Mouse (Mus musculus) gastrocnemius, postnatal 36 days (tissue): ENCODE data around the gene Csf2. TPM values are rescaled to one million over a fixed set of nuclear protein-coding genes. Genes with fewer than 3 reads are reported as not detected.
"Not testable (repeated sequence)": the region's sequence is repeated elsewhere in the genome, so short reads cannot be mapped to it uniquely, and the experiment has no call there.

ENCODE experiments used
- DNase-seq, 2 experiments: peaks; one replicate each; pipeline ENCODE4 v3.0.0; 2022
- intact Hi-C: fragments of 180-260 bp; cut with DNase I; formaldehyde crosslinking; loops from one replicate; pipeline ENCODE4 v1.15.1; 2025
- long read RNA-seq, 2 experiments: library from polyadenylated mRNA; stranded (forward); transcript quantifications; one replicate each; pipeline ENCODE4 v2.0.0; 2021
- total RNA-seq, 2 experiments: library from RNA; stranded (reverse); gene quantifications; 2 replicates each; pipeline ENCODE4 v1.2.3; 2021

Gene Csf2
- not detected for total RNA-seq
- long read RNA-seq, experiment 1, result 0 reads
- long read RNA-seq, experiment 2, result 0 reads

- intact Hi-C loops, result no loop called here
- no peak for DNase-seq
Measured at GRCm38 (mm10) chr11:54248940-54249717, at the start of gene Csf2. TSS of gene Csf2 (minus strand) at chr11:54249667.

- DNase-seq, result no peak
- intact Hi-C loops, result no loop called here
Measured at GRCm38 (mm10) chr11:54298777-54299176, 49.3 kb upstream of the Csf2 start.

GRCm38 (mm10) chr11:54297471-54297870, 48.0 kb upstream of the Csf2 start:
- DNase-seq, intact Hi-C loops: not testable (repeated sequence)

GRCm38 (mm10) chr11:54296734-54297133, 47.3 kb upstream of the Csf2 start:
- intact Hi-C loops, result no loop called here

GRCm38 (mm10) chr11:54295971-54296370, 46.5 kb upstream of the Csf2 start:
- intact Hi-C loops, result no loop called here

More at GRCm38 (mm10) chr11:54296734-54297133, 47.3 kb upstream of the Csf2 start:
- no peak for DNase-seq

GRCm38 (mm10) chr11:54293980-54294807, 44.7 kb upstream of the Csf2 start:
- intact Hi-C loops, result no loop called here
- DNase-seq, result no peak

More at GRCm38 (mm10) chr11:54295971-54296370, 46.5 kb upstream of the Csf2 start:
- no peak for DNase-seq

- DNase-seq, result no peak
- intact Hi-C loops, result no loop called here
Measured at GRCm38 (mm10) chr11:54292163-54292562, 42.7 kb upstream of the Csf2 start.

GRCm38 (mm10) chr11:54287821-54288453, 38.5 kb upstream of the Csf2 start:
- DNase-seq, result no peak
- intact Hi-C loops, result no loop called here

- intact Hi-C loops, result no loop called here
- DNase-seq, result no peak
Measured at GRCm38 (mm10) chr11:54271437-54271949, 22.0 kb upstream of the Csf2 start.

GRCm38 (mm10) chr11:54269191-54269896, 19.9 kb upstream of the Csf2 start:
- DNase-seq, result no peak
- intact Hi-C loops, result loop anchor here (5.0 kb wide), 1 partner anchor 143 kb away; no protein-coding TSS in a partner anchor

GRCm38 (mm10) chr11:54267177-54267576, 17.7 kb upstream of the Csf2 start, which contains the start of gene Il3:
TSS of gene Il3 (minus strand) at chr11:54267277.
- DNase-seq, result no peak
- intact Hi-C loops, result loop anchor here (5.0 kb wide), 1 partner anchor 145 kb away; no protein-coding TSS in a partner anchor

- intact Hi-C loops, result loop anchor here (5.0 kb wide), 1 partner anchor 93 kb away; no protein-coding TSS in a partner anchor
- peak in 1 of 2 experiments; percentile 35 for DNase-seq
Measured at GRCm38 (mm10) chr11:54264542-54264941, 15.1 kb upstream of the Csf2 start.

GRCm38 (mm10) chr11:54263405-54264031, 14.1 kb upstream of the Csf2 start:
- intact Hi-C loops, result loop anchor here (5.0 kb wide), 1 partner anchor 94 kb away; no protein-coding TSS in a partner anchor
- DNase-seq, result no peak

GRCm38 (mm10) chr11:54256624-54257376, 7.3 kb upstream of the Csf2 start:
- intact Hi-C loops, result loop anchor here (1.0 to 10.0 kb wide), 3 partner anchors 164 to 322 kb away; no protein-coding TSS in a partner anchor
- peak; percentile 60 to 66 for DNase-seq

GRCm38 (mm10) chr11:54254114-54254513, 4.6 kb upstream of the Csf2 start:
- no peak for DNase-seq
- intact Hi-C loops, result loop anchor here (10.0 kb wide), 1 partner anchor 319 kb away; no protein-coding TSS in a partner anchor

GRCm38 (mm10) chr11:54250575-54250974, 1.1 kb upstream of the Csf2 start:
- intact Hi-C loops, result loop anchor here (10.0 kb wide), 1 partner anchor 316 kb away; no protein-coding TSS in a partner anchor
- no peak for DNase-seq

- intact Hi-C loops, result loop anchor here (10.0 kb wide), 1 partner anchor 315 kb away; no protein-coding TSS in a partner anchor
- no peak for DNase-seq
Measured at GRCm38 (mm10) chr11:54249748-54250147, 281 bp upstream of the Csf2 start.
